Mouse (Mus musculus) gastrocnemius, adult 8-10 months (tissue): Measurements from ENCODE around the gene Stpg3. TPM values are rescaled to one million over a fixed set of nuclear protein-coding genes. Genes with fewer than 3 reads are reported as not detected.

Experiments used
- DNase-seq, 2 experiments: peaks; one replicate each; pipeline ENCODE4 v3.0.0; 2022; ENCODE audit warnings: low spot score in 2 of 2
- total RNA-seq, 4 experiments: library from RNA; stranded (reverse); gene quantifications; 2 replicates each; pipeline ENCODE4 v1.2.4; 2022

Gene Stpg3
- total RNA-seq, 4 experiments from 2014 or later = not detected

- peak; percentile 81 to 82 for DNase-seq
Observed at GRCm38 (mm10) chr2:25180478-25180903, 33.9 kb downstream of the Stpg3 start, which contains the start of gene Nrarp. TSS of gene Nrarp (plus strand) at chr2:25180758.

DNA sequence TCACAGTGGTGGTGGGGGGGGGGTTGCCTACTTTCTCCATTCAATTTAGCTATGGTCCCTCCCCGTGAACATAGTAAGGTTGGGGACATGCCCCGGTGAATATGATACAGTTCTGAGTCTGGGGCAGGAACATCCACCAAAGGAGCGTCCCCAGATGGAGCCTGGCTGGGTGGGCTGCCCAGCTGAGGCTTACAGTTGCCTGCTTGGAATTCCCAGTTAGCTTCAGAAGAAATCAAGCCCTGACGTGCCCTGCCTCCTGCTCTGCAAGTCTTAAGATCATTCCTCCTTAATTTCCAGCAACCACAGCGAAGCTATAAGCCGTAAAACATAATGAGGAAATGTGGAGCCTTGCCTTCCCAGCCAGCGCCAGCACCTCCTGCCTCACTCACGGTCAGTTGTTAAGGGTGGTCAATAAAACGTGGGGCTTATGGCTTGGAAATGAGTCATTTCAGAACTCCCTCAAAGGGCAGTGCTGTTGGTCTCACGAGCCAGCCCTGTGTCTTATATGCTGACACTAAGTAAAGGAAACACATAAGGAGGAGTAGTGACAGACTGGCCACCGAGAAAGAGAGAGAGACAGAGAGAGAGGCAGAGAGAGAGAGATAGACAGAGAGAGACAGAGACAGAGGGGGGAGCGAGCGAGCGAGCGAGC lies 34.7 kb downstream of the Stpg3 start:
- no peak for DNase-seq

DNA sequence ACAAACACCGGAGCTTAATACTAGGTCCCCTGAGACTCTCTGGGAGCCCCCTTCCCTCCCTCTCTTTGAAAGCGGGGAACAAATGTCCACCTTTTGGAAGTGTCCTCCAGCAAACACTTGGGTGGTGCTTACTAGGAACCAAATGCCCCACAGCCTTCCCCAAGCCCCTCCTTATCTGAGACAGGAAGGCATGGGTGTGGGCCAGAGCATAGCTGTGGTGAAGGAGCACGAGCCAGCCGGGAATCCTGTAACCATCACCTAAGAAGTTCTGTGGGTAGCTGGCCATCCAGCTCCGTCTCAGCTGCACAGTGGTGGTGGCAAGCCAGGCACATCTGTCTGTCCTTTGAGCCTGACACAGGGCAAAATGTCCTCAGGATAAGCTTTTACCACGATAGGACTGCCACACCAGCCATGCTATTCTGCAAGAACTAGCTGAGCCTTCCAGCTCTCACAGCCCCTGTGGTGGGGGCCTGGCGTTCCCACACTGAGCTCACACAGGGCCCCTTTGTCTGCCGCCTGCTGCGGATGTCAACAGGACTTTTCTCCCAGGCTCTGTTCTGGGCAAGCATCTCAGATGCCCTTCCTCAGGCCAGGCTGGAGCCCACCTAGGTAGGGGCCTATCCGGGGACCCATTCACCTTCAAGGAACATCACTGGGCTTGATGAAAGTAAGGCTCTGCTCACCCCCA lies 36.0 kb downstream of the Stpg3 start:
- no peak for DNase-seq

- DNase-seq = no peak
Observed at GRCm38 (mm10) chr2:25177685-25178084, 36.8 kb downstream of the Stpg3 start.

DNA sequence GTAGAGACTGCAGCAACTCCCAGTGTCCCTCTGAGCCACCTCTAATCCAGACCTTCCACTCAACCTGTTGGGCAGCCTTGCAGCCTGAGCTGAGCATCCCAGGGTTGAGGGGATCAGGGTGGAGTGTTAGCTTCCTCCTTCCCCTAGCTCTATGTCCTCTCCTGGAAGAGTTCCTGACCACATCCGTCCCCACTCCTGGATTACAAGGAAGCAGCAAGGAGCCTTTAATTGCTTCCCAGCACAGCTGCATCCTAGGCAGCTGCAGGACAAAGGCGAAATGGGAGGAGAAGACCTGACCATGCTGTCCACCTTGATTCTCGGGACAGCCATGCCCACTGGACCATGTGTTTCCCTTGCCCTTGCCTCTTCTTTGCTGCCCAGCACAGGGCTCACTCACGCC lies 37.4 kb downstream of the Stpg3 start:
- DNase-seq = no peak

GRCm38 (mm10) chr2:25176573-25176972 lies 37.9 kb downstream of the Stpg3 start:
- no peak for DNase-seq

GRCm38 (mm10) chr2:25175690-25176078 lies 38.8 kb downstream of the Stpg3 start:
- DNase-seq = no peak

- DNase-seq = no peak
Observed at GRCm38 (mm10) chr2:25174866-25175689, 39.4 kb downstream of the Stpg3 start.

GRCm38 (mm10) chr2:25173821-25174220 lies 40.6 kb downstream of the Stpg3 start:
- DNase-seq = no peak

- no peak for DNase-seq
Observed at GRCm38 (mm10) chr2:25172629-25173028, 41.8 kb downstream of the Stpg3 start.

DNA sequence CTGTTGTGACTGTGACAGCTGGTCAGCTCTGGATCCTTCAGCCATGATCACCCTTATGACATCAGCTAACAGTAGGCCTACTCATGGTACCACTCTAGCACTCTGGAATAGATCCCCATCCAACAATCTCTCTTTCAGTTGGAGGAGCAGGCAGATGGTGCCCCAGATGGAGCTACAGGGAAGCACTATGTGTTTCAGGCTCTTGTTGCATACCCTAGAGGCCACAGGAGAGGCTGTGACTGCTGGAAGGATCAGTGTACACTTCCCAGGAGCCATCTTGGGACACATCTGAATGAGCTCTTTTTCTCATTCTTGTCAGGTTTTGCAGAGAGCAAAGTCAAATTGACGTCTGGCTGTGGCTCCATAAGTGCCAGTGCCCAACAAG lies 42.7 kb downstream of the Stpg3 start:
- no peak for DNase-seq

DNA sequence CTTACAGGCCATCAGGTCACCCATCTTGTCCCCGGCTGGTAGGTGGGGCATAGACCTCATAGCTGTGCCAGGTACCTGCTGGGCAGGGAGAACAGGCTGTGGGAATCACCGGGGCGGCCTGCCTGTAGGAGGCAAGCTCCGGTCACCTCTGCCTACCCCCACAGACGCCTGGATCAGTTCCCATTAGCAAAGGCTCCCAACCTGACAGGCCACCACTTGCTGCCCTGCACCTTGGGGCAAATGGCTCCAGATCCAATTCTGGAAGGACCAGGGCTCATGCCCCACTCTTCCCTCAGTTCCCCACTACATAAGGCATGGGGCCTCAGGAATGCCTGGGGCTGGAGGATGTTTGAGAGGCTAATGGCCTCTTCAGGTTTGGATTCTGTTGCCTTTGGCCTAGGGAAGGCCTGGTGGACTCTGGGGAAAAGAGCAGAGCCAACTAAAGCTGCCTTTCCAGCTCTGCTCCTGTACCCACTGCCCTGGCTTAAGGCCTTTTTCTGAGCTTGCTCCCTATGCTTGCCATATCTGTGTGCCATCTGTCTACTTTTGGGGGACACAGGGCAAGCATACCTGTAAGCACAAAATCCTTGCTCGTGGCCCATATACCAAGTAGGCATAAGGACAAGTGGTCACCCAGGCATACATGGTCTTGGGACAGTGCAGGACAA lies 43.2 kb downstream of the Stpg3 start:
- no peak for DNase-seq

GRCm38 (mm10) chr2:25170326-25171100 lies 43.9 kb downstream of the Stpg3 start:
- no peak for DNase-seq

DNA sequence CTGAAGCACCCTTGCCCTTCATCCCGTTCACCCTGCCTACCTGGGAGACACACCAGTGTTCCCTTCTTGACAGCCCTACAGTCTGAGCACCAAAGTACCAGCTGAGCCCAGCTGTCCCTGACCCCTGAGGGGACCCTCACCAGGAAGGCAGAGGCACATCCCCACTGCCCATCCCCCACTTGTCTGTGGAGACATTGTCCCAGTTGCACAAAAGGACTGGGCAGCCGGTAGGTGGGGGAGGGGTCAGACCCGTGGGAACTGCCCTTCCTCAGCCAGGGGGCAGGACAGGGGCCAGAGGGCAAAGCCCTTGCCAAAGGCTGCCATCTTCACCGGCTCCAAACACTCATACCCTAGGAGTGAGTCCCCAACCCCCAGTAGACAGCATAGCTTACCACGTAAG lies 44.7 kb downstream of the Stpg3 start:
- DNase-seq = no peak

GRCm38 (mm10) chr2:25168665-25168978 lies 45.8 kb downstream of the Stpg3 start:
- DNase-seq = no peak

DNA sequence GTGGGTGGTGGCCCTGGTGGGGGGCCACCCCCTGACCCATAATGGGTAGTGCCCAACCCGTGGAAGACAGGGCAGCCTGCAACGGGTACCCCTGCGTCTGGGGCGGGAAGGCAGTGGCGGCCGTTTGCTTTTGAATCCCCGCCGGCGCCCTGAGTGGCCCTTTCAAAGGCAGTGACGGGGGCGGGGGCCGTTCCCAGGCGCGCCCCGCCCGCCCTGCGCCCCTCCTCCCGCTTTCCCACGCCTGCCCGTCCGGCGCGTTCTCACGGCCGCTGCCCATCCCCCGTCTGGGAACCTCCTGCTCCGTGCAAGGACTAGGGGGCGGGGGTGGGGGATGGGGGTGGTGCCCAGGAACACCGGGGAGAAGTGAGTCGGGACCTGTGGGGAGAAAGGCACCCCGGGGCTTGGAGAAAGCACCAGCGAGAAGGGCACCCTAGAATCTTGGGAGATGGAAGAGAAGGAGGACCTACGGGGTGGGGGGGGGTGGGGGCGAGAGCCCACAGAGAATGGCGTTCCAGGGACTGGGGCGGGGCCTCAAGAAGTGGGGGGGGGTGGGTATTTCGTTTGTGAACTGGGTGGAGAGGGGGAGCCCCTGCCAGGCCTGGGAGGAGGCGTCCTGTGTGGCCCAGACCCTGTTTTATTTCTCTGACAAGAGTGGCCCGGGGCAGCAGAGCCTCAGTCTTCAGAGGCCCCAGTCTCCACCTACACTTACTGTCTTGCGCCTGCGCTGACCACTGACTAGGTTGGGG lies 46.3 kb downstream of the Stpg3 start:
- no peak for DNase-seq

GRCm38 (mm10) chr2:25167481-25167880 lies 47.0 kb downstream of the Stpg3 start:
- DNase-seq = no peak
